Mouse (Mus musculus) liver, embryonic 14.5 days (tissue): ENCODE data around the gene Olfr1475.

ENCODE experiments used
- CTCF ChIP-seq: IDR thresholded peaks from 2 replicates; pipeline ENCODE4 v1.5.1; 2016; ENCODE audit warnings: antibody characterized with exemption, low read depth, control low read depth
- EP300 ChIP-seq: IDR thresholded peaks from 2 replicates; pipeline ENCODE4 v1.6.1; 2016; ENCODE audit warnings: antibody characterized with exemption, low read depth

- TF ChIP-seq CTCF (no peak), EP300 (no peak)
Observed at GRCm38 (mm10) chr19:13500246-13500645, 20.2 kb upstream of the Olfr1475 start, which contains the start of gene Olfr1477.
